Mouse (Mus musculus) kidney, adult 9 months (tissue): ENCODE results near the gene Thap11.
A peak's percentile ranks its signal among the peaks of the same experiment; 100 is the strongest.

Experiments
- DNase-seq: peaks from one replicate; pipeline ENCODE4 v3.0.0; 2022

Thap11 gene

DNA sequence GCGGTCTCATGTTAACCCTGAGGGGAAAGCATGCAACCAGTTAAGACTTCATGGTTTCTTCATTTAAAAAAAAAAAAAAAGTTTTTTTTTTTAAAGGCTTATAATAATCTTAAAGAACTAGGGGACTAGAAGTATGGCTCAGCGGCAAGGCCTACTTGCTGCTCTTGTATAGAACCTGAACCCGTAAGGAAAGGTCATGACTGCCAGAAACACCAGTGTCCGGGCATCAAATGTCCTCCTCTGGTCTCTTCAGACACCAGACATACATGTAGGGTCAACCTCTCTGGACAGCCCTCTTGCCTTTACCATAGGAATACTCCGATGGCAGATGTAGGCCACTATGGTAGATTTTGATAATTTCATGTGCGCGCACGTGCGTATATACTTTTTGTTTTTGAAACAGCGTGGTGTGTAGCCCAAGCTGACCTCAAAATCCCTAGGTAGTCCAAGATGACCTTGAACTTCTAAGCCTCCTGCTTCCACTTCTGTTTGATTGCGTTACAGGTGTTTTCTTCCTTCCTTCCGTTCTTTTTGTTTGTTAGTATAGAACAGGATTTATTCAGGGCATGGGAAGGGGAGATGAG lies 2.7 kb upstream of the Thap11 start:
- peak; percentile 27 for DNase-seq

DNA sequence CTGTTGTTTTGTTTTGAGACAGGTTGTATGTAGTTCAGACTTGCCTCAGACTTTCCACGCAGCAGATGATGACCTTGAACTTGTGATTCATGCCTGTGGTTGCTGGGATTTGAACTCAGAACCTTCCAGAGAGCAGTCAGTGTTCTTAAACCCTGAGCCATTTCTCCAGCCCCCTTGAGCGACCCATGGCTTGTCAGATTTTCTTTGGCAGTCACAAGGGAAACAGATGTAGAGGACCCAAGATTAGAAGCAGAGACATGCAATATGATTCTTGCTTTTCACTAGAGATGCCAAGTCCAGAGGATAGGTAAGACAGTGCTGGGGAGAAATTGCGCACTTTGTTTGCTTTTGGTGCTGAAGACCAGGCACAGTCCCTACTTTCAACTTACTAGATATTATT lies 1.8 kb upstream of the Thap11 start, which contains the start of gene Cenpt:
Gene Cenpt (minus strand): TSS at position 101 of the 400 bp plus-strand sequence.
- DNase-seq, result no peak

DNA sequence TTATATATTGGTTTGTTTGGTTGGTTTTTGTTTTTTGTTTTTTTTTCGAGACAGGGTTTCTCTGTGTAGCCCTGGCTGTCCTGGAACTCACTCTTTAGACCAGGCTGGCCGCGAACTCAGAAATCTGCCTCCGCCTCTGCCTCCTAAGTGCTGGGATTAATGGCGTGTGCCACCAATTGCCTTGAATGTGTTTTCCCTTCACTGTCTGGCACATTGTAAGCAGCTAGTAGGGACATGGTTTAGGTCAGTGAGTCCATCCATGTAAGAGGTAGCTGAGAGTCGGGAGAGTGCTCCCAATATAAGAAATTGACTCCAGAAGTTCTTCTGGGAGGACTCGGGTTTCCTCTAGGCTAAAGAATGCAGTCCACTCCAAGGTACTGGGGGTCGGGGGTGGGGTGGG lies 629 bp upstream of the Thap11 start:
- no peak for DNase-seq

DNA sequence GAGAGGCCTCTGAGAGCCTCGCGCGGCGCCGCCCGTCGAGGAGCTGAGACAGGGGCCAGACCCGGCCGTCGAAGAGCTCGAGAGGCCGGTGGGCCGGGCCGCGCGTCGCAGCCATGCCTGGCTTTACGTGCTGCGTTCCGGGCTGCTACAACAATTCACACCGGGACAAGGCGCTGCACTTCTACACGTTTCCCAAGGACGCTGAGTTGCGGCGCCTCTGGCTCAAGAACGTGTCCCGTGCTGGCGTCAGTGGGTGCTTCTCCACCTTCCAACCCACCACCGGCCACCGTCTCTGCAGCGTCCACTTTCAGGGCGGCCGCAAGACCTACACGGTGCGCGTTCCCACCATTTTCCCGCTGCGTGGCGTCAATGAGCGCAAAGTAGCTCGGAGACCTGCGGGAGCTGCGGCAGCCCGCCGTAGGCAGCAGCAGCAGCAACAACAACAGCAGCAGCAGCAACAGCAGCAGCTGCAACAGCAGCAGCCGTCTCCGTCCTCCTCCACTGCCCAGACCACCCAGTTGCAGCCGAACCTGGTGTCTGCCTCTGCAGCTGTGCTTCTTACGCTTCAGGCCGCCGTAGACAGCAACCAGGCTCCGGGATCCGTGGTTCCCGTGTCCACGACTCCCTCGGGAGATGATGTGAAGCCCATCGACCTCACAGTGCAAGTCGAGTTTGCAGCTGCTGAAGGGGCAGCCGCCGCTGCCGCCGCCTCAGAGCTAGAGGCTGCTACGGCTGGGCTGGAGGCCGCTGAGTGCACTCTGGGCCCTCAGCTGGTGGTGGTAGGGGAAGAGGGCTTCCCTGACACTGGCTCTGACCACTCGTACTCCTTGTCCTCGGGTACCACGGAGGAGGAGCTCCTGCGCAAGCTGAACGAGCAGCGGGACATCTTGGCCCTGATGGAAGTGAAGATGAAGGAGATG lies 576 bp downstream of the Thap11 start:
- DNase-seq, result peak; percentile 37

DNA sequence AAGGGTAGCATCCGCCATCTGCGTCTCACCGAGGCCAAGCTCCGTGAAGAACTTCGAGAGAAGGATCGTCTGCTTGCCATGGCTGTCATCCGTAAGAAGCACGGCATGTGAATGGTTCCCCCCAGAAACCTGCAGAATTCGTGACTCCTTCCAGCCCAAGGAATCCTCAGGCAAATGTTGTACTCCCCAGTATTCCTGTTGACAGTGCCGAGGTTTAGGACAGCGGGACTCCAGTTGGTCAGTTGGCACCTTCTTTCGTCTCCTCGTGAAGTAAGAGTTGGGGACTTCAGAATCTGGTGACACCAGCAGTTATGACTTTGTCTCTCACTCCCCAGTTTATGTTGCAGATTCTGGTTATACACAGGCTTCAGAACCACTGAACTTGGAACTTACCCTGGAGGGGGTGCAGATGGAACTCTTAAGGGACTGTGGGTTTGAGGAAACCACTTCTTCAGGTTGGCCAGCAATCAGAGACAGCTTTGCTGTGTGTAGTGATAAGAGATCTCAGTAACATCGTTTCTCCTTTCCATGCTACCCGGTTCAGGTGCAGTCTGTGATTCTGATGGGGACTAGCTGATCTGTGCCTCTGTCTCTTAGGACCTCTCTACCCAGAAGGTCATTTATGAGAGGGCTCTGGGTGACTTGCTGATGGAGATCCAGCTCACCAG lies 1.4 kb downstream of the Thap11 start:
- DNase-seq, result no peak

DNA sequence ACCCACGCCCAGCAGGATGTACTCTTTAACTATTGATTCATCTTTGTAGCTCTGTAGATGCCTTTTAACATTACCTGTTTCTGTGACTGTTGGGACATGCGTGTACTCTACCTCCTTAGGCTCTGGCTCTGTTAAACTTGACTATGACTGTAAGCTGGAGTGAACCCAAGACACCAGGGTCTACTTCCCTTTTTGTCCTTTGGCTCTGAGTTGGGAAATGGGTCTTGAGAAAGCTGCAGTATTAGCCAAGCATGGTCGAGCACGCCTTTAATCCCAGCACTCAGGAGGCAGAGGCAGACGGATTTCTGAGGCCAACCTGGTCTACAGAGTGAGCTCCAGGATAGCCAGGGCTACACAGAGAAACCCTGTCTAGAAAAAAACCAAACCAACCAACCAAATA lies 3.6 kb downstream of the Thap11 start:
- no peak for DNase-seq

DNA sequence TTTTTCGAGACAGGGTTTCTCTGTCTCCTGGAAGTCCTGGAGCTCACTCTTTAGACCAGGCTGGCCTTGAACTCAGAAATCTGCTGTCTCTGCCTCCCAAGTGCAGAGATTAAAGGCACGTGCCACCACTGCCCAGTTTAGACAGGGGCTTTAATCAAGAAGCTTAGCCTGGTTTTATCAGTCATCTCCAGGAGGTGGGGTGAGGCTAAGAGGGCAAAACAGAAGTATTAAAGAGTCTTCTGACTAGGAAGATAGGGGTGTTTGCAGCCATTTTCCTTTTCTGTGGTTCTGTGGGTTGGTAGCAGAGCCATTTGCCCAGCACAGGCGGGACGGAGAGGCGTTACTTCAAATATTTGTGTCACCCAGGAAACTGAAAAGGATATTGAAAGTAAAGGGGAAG lies 4.4 kb downstream of the Thap11 start:
- DNase-seq, result no peak

DNA sequence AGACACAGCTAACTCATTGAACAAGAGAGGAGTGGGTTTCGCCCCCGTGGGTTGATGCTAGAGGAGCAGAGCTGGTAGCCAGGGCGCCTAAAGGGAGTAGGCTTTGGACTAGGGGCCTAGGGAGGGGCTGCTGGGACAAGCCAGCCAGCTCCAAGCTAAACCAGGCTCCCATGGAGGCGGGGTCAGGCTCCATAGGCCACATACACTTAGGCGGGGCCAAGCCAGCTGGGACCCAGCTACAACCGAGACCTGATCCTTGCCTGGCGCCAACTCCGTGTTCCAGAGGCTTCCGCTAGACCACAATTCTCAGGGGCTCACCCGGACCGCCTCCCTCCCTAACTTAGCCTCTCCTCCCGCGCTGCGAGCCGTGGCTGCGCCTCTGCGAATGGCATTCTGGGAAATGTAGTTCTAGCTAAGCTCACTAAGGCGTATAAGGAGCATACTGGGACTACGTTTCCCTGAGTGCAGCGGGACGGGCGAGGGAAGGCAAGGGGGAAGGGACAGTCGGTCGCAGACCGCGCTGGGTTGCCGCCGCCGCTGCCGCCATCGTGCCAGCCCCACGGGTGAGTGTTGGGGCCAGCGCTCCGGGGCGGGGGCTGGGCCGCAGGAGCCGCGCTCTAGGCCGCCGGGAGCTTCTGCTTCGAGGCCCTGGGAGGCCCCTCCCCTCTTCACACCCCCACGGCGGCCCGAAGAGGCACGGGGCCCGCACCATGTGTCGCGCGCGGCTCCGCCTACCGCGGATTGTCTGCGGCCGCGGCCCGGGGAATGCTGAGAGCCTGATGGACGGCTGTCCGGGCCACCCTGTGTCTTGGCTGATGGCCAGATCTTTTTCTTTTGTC lies 5.4 kb downstream of the Thap11 start, which contains the start of gene Nutf2:
Gene Nutf2 (plus strand): TSS at position 438 of the 839 bp plus-strand sequence.
- DNase-seq, result peak; percentile 98

DNA sequence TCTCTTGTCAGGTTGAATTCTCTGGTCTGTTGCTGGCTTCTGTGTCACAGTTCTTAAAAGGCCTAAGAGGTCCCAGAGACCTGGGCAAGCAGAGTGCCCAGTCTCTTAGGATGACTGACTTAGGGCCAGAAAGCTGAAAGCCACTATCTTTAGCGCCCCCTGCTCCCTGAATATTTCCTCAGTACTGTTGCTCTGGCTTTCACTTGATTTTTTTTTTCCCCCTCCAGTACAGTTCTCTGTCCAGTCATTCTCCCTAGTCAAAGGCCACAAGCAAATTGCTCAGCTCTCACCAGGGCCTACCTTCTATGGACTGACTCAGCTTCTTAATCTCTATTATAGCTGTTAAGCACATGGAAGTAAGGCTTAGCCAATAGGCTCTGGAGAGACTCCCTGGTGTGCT lies 7.0 kb downstream of the Thap11 start:
- DNase-seq, result peak; percentile 25

DNA sequence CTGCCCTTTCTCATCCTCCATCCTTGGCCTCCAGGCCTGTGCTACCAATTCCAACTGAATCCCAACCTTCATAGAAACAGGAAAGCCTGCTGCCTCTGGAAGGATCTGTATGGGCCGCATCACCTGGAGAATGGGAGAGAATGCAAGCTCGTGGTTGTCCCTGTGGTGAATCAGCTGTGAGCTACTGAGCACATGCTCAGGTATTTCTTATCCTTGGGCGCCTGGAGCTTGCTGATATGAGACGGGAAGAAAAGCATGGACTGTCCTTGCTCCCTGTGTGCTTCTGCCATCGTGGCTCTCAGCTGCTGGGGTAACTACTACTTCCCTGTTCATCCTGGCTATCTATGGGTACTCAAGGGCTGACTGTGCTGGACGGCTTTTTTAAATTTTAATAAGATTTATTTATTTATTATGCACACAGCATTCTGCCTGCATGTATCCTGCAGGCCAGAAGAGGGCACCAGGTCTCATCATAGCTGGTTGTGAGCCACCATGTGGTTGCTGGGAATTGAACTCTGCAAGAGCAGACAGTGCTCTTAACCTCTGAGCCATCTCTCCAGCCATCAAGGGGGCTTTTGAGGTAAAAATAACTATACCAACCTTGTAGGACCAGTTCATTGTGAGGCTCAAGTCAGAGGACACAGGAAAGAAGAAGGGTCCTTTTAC lies 11.6 kb downstream of the Thap11 start:
- no peak for DNase-seq

DNA sequence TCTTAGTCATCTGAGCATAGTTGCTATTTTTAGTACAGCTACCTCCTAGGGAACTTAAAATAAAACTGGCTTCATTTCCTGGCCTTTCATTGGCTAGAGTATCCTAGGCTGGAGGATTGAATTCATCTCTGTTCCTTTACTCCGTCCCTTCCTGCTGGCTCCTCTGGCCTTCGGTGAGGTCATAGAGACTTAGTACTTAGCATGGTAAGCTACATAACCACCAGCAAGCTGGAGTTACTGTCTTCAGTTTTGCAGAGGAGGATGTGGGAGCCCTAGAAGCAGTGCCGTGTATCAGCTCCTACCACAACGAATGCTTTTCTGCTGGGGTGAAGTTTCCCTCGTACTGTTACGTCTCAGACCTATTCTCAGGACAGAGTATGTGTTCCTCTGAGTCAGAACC lies 19.4 kb downstream of the Thap11 start:
- DNase-seq, result peak; percentile 44

DNA sequence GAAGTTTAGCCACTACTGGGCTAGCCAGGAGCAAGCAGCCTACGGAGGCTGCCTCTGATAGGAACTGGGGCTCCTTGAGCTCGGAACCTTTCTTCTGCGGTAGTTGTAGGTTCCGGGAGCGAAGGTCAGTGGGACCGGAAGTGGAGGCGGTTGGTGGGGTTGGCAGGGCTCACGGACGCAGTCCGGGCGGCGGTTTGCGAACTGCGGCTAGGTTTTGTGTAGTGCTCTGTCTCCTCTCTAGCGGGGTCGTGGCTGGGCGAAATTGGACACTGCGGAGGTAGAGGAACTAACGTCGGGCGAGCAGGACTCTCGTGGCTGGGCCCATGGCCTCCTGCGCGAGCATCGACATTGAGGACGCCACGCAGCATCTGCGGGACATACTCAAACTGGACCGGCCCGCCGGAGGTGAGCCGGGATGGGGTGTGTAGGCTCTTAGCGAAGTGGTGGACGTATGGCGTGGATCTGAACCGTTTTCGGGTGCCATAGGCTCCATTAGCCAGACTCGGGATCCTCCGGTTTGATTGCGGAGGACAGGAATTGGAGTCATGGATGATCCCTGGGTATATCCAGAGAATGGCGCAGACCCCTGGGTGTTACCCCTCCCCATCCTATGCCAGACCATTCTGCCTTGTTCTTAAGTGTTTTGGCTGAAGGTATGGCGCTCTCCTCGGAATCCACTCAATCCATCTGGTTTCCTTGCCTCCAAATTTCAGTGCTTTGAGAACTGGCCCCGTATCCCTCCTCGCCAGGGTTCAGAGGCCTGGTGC lies 26.0 kb downstream of the Thap11 start, which contains the start of gene Edc4:
Gene Edc4 (plus strand): TSS at position 128 of the 767 bp plus-strand sequence.
- peak; percentile 87 for DNase-seq

DNA sequence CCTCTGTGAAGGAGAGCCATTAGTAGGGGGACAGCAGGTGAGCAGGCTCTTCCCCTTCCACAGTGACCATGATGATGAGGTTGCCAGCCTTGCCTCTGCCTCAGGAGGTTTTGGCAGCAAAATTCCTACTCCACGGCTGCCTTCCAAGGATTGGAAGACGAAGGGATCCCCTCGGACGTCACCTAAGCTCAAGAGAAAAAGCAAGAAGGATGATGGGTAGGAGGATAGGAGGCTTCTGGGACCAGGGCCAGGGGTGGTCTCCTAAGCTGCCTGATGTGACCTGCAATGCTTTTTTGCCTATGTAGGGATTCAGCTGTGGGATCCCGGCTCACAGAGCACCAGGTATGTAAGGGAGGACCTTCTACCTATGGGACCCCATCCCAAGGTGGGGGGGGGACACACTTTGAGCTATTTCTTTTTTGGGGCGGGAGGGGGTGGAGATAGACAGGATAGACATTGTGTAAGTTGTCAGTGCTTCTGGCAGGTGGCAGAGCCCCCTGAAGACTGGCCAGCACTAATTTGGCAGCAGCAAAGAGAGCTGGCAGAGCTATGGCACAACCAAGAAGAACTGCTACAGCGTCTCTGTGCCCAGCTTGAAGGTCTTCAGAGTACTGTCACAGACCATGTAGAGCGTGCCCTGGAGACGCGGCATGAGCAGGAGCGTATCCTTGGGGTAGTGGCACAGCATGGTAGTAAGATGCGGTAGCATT lies 35.0 kb downstream of the Thap11 start:
- DNase-seq, result no peak

DNA sequence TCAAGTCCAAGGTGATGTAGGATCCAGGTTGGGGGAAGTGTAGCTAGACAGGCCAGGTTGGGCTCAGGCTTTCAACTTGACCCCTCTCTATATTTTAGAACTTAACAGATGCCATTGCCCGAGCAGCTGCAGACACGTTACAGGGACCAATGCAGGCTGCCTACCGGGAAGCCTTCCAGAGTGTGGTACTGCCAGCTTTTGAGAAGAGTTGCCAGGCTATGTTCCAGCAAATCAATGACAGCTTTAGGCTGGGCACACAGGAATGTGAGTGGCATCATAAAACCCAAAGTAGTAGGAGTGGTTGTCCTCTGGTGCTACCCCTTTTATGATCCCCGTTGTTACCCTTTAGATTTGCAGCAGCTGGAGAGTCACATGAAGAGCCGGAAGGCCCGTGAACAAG lies 35.9 kb downstream of the Thap11 start:
- no peak for DNase-seq

DNA sequence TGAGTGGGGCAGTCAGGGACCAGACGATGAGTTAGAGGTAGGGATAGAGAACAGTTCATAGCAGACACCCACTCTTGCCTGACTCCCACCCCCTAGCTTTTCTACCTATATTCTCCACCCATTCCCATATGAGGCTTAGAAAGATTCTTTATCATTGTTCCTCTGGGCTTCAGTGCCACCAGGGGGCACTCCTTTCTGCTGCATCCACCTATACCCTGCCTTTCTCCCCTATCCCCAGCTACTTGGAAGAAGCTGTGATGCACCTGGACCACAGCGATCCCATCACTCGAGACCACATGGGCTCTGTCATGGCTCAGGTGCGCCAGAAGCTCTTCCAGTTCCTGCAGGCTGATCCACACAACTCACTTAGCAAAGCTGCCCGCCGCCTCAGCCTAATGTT lies 37.5 kb downstream of the Thap11 start:
- peak; percentile 26 for DNase-seq

DNA sequence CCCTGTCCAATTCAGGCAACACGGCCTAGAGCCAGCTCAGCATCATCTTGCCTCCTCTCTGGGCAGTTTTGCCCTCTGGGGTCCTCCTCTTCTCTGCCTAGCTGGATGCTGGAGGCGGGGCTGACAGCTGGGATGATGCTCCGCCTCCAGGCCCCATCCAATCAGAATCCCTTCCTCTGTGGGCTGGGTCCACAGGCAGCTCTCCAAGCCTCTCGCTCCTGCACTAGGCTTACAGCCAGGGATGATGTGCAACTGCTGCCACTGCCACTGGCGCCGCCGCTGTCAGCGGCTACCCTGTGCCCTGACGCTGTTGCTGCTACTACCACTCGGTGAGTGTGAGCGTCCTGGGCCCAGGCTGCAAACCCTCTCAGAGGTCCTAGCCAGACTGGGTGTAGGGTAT lies 38.4 kb downstream of the Thap11 start, which contains the start of gene Nrn1l:
Gene Nrn1l (plus strand): TSS at position 229 of the 400 bp plus-strand sequence.
- peak; percentile 78 for DNase-seq

DNA sequence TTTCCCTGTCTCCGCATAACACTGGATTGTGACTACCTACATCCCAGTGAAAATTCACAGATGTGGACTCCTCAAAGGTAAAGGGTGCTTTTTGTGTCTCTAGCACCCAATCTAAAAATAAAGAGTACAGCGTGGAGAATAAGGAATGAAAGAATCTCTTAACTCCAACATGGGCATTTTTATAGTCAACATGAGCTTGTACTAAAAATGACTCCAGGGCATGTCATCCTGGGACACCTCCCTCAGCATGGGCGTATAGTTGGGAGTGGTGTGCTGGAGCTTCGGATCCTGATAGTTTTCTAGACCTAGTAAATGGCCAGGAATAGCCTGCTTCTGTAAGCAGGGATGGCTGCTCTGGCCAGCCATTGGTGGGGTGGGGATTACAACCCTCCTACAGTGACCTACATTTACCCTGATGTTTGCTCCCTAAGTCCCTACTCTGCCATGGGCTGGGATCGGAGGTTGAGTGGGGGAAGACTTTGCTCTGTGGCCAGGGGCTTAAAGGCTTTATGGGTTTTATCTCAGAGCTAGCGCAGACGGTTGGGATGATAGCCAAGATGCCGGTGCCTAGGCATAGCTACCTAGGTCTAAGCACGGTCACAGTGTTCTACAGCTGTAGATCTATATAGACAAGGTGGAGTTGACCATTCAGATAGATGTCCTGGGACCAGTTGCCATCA lies 43.0 kb downstream of the Thap11 start:
- no peak for DNase-seq

DNA sequence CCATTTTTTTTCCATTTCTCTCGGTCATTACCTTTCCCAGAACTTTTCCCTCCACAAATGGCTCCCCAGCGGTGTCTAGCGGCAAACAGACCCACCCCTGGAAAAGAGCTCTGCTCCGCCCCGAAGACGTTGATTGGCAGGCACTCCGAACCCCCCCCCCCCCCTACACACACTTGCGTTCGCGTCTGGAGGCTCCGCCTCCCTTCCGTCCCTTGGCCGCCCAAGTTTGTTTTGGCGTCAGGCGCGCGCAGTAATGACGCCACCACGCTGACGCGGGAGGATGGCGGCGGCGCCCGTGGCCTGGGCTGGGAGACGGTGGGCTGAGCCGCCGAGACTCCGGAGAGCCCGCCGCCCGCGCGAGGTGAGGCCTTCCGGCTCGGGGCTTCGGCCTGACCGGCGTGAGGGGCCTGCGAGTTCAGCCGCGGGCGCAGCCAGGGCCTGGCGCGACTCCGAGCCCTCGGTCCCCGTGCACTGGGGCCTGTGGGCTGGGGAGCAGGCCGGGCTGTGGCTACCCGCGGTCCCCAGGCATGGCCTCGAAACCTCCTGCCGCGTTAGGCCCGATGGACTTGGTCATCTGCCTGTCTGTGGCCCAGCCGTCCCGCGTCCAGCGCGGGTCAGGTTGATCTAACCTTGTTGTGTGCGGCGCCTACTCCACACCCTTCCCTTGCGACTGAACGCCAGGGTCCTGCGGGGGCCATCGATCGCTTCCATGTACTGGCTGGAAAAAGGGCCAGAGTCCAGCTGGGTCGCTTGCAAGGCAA lies 45.4 kb downstream of the Thap11 start, which contains the start of gene Pskh1:
Gene Pskh1 (plus strand): TSS at position 262 of the 761 bp plus-strand sequence.
- peak; percentile 90 for DNase-seq
